Mouse (Mus musculus): ENCODE measurements around the gene Rapgef4. TPM values are rescaled to one million over a fixed set of nuclear protein-coding genes. Genes with fewer than 3 reads are reported as not detected.

Rapgef4 gene
- polyA plus RNA-seq, 1 experiment from 2014 or later, result 3.6 TPM

- H3K4me3 ChIP-seq (ENCODE audit: low read depth, low read length), result no peak overlapping the region
- ATAC-seq (replicated peaks; ENCODE audit: low FRiP score, low TSS enrichment, low read depth), result no peak
- H3K9me3 ChIP-seq (ENCODE audit: control insufficient read depth, low read length), result no peaks in the 10 kb centered on the region
- 40% methylated on average over 4 of the region's 4 CpGs for WGBS
- H3K9ac ChIP-seq (ENCODE audit: low read length), result no peak overlapping the region
- no peaks in the 10 kb centered on the region for H3K27me3 ChIP-seq (replicated peaks; ENCODE audit: control insufficient read depth, insufficient read depth, low read length)
- no peaks in the 10 kb centered on the region for H3K36me3 ChIP-seq (ENCODE audit: control insufficient read depth, insufficient read depth, low read length)
- peaks cover 21% of the 10 kb centered on the region; the same call in 1 of the 2 replicates for H3K4me1 ChIP-seq (replicated peaks; ENCODE audit: control insufficient read depth, insufficient read depth, low read length)
- peak overlapping the region; percentile 70 for H3K27ac ChIP-seq (ENCODE audit: low read depth)
- no peak overlapping the region for H3K4me2 ChIP-seq (ENCODE audit: low read length)
- no peak for DNase-seq (ENCODE audit: low spot score)
Measured at GRCm38 (mm10) chr2:72114148-72114559, 133.1 kb downstream of the Rapgef4 start.

DNA sequence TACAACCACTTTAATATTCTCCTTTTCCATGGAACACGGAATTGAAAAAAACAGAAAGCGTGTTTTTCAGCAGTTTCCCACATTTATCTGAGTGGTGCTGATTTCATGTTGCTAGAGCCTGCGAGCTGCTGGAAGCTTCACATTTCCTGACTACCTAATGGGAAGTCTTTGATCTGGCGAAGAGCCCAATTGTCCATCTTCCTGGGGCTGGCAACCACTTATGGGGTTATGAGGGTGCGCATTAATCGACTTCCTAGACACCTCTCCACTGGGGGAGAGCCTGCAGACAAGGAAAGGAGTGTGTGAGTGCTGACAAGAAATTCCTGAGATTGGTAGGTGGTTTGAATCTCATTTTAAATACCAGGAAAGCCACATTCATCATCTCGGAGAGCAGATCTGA is 135.1 kb downstream of the Rapgef4 start:
- Histone ChIP-seq H3K4me3 (ENCODE audit: low read depth, low read length) (no peak overlapping the region), H3K27me3 (replicated peaks; ENCODE audit: control insufficient read depth, insufficient read depth, low read length) (no peaks in the 10 kb centered on the region), H3K27ac (ENCODE audit: low read depth) (no peak overlapping the region), H3K4me2 (ENCODE audit: low read length) (no peak overlapping the region), H3K36me3 (ENCODE audit: control insufficient read depth, insufficient read depth, low read length) (no peaks in the 10 kb centered on the region), H3K9me3 (ENCODE audit: control insufficient read depth, low read length) (no peaks in the 10 kb centered on the region), H3K4me1 (replicated peaks; ENCODE audit: control insufficient read depth, insufficient read depth, low read length) (peaks cover 21% of the 10 kb centered on the region; the same call in 1 of the 2 replicates), H3K9ac (ENCODE audit: low read length) (no peak overlapping the region)
- ATAC-seq (replicated peaks; ENCODE audit: low FRiP score, low TSS enrichment, low read depth) (no peak), DNase-seq (ENCODE audit: low spot score) (no peak)
- 56% methylated on average over 7 of the region's 7 CpGs for WGBS

GRCm38 (mm10) chr2:72116698-72117097 is 135.7 kb downstream of the Rapgef4 start:
- Histone ChIP-seq H3K9ac (ENCODE audit: low read length) (no peak overlapping the region), H3K27ac (ENCODE audit: low read depth) (no peak overlapping the region), H3K27me3 (replicated peaks; ENCODE audit: control insufficient read depth, insufficient read depth, low read length) (no peaks in the 10 kb centered on the region), H3K4me1 (replicated peaks; ENCODE audit: control insufficient read depth, insufficient read depth, low read length) (peaks cover 21% of the 10 kb centered on the region; the same call in 1 of the 2 replicates), H3K4me2 (ENCODE audit: low read length) (no peak overlapping the region), H3K4me3 (ENCODE audit: low read depth, low read length) (no peak overlapping the region), H3K9me3 (ENCODE audit: control insufficient read depth, low read length) (no peaks in the 10 kb centered on the region), H3K36me3 (ENCODE audit: control insufficient read depth, insufficient read depth, low read length) (no peaks in the 10 kb centered on the region)
- WGBS, result 44% methylated on average over 5 of the region's 5 CpGs
- DNase-seq (ENCODE audit: low spot score), result no peak
- no peak for ATAC-seq (replicated peaks; ENCODE audit: low FRiP score, low TSS enrichment, low read depth)

DNA sequence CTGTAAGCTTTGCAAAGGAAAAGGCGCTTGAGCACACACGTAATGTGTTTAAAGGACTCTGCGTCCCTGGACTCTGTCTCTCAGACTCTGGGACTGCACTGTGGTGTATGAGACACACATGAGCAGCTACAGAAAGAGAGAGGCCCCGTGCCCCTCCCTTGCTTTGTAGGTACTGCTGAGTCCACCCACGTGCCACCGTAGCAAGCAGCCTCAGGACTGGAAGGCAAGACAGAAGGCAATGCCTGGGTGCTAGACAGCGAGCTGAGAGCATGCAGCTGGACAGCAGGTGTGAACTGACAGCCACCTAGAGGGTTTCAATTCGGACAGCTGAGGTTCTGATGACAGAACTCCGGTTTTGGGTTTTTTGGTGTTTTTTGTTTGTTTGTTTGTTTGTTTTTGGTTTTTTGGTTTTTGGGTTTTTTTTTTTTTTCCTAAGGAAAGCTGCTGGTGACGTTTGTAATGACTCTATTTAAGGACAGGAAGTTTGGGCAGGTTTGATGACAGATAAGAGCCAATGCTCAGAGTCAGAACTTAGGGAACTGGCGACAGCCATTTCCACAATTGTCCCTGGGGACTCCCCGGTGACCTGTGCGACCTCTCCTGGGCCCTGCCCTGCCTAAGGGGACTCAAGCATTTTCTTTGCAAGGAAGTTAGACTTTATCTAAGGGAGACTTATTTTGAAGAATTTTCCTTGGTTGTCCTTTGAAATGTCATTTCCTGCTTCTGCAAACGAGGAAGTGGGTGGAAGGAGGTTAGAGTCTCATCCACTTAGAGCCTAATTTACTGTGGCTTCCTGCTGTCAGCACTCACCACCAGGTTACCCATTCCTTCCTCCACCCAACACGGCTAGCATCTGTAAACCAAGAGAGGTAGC is 136.3 kb downstream of the Rapgef4 start:
- peaks cover 21% of the 10 kb centered on the region; the same call in 1 of the 2 replicates for H3K4me1 ChIP-seq (replicated peaks; ENCODE audit: control insufficient read depth, insufficient read depth, low read length)

DNA sequence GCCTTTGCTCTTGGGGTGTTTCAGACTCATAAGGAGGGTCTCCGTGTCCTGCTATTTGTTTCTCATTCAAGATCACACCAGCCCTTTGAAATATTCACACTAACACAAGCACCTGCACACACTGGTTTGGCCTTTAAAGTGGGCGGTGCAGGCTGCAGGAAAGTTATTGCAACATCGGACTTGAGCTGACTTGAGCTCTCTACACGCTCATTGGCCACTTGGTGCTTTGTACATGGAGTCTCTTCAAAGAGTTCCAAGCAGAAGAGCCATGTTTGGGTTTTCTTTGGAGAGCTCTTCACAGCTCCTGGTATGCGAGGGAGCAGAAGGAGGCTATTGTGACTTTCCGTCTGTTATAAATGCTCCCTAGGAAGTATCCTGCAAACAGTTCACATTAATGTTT is 139.2 kb downstream of the Rapgef4 start:
- Histone ChIP-seq H3K9ac (ENCODE audit: low read length) (no peak overlapping the region), H3K4me1 (replicated peaks; ENCODE audit: control insufficient read depth, insufficient read depth, low read length) (0 out of 2 replicates have a peak, but pooled peaks cover 9% of the 10 kb centered on the region), H3K36me3 (ENCODE audit: control insufficient read depth, insufficient read depth, low read length) (no peaks in the 10 kb centered on the region), H3K27me3 (replicated peaks; ENCODE audit: control insufficient read depth, insufficient read depth, low read length) (no peaks in the 10 kb centered on the region), H3K27ac (ENCODE audit: low read depth) (no peak overlapping the region), H3K4me3 (ENCODE audit: low read depth, low read length) (no peak overlapping the region), H3K9me3 (ENCODE audit: control insufficient read depth, low read length) (no peaks in the 10 kb centered on the region), H3K4me2 (ENCODE audit: low read length) (no peak overlapping the region)
- WGBS, result 69% methylated on average over 6 of the region's 6 CpGs
- ATAC-seq (replicated peaks; ENCODE audit: low FRiP score, low TSS enrichment, low read depth) (no peak), DNase-seq (ENCODE audit: low spot score) (no peak)

More for the DNA sequence above, 136.3 kb downstream of the Rapgef4 start:
- ATAC-seq (replicated peaks; ENCODE audit: low FRiP score, low TSS enrichment, low read depth) (no peak), DNase-seq (ENCODE audit: low spot score) (no peak)
- H3K36me3 ChIP-seq (ENCODE audit: control insufficient read depth, insufficient read depth, low read length), result no peaks in the 10 kb centered on the region
- no peak overlapping the region for H3K9ac ChIP-seq (ENCODE audit: low read length)
- no peak overlapping the region for H3K4me3 ChIP-seq (ENCODE audit: low read depth, low read length)
- no peak overlapping the region for H3K4me2 ChIP-seq (ENCODE audit: low read length)
- no peaks in the 10 kb centered on the region for H3K27me3 ChIP-seq (replicated peaks; ENCODE audit: control insufficient read depth, insufficient read depth, low read length)
- H3K27ac ChIP-seq (ENCODE audit: low read depth), result no peak overlapping the region
- no peaks in the 10 kb centered on the region for H3K9me3 ChIP-seq (ENCODE audit: control insufficient read depth, low read length)
- WGBS, result 48% methylated on average over 15 of the region's 15 CpGs

- Histone ChIP-seq H3K4me2 (ENCODE audit: low read length) (no peak overlapping the region), H3K4me3 (ENCODE audit: low read depth, low read length) (no peak overlapping the region), H3K27ac (ENCODE audit: low read depth) (no peak overlapping the region), H3K9ac (ENCODE audit: low read length) (no peak overlapping the region), H3K9me3 (ENCODE audit: control insufficient read depth, low read length) (no peaks in the 10 kb centered on the region), H3K27me3 (replicated peaks; ENCODE audit: control insufficient read depth, insufficient read depth, low read length) (no peaks in the 10 kb centered on the region), H3K4me1 (replicated peaks; ENCODE audit: control insufficient read depth, insufficient read depth, low read length) (no peaks in the 10 kb centered on the region), H3K36me3 (ENCODE audit: control insufficient read depth, insufficient read depth, low read length) (no peaks in the 10 kb centered on the region)
- 83% methylated on average over 14 of the region's 14 CpGs for WGBS
- ATAC-seq (replicated peaks; ENCODE audit: low FRiP score, low TSS enrichment, low read depth) (no peak), DNase-seq (ENCODE audit: low spot score) (no peak)
Measured at GRCm38 (mm10) chr2:72122410-72123223, 141.6 kb downstream of the Rapgef4 start.

GRCm38 (mm10) chr2:72123851-72124250 is 142.8 kb downstream of the Rapgef4 start:
- 76% methylated on average over 5 of the region's 5 CpGs for WGBS
- ATAC-seq (replicated peaks; ENCODE audit: low FRiP score, low TSS enrichment, low read depth) (no peak), DNase-seq (ENCODE audit: low spot score) (no peak)
- Histone ChIP-seq H3K27ac (ENCODE audit: low read depth) (no peak overlapping the region), H3K9ac (ENCODE audit: low read length) (no peak overlapping the region), H3K27me3 (replicated peaks; ENCODE audit: control insufficient read depth, insufficient read depth, low read length) (no peaks in the 10 kb centered on the region), H3K9me3 (ENCODE audit: control insufficient read depth, low read length) (no peaks in the 10 kb centered on the region), H3K4me3 (ENCODE audit: low read depth, low read length) (no peak overlapping the region), H3K4me2 (ENCODE audit: low read length) (no peak overlapping the region), H3K36me3 (ENCODE audit: control insufficient read depth, insufficient read depth, low read length) (no peaks in the 10 kb centered on the region), H3K4me1 (replicated peaks; ENCODE audit: control insufficient read depth, insufficient read depth, low read length) (no peaks in the 10 kb centered on the region)

GRCm38 (mm10) chr2:72125786-72126185 is 144.7 kb downstream of the Rapgef4 start:
- Histone ChIP-seq H3K4me3 (ENCODE audit: low read depth, low read length) (no peak overlapping the region), H3K4me2 (ENCODE audit: low read length) (no peak overlapping the region), H3K9me3 (ENCODE audit: control insufficient read depth, low read length) (no peaks in the 10 kb centered on the region), H3K9ac (ENCODE audit: low read length) (no peak overlapping the region), H3K27ac (ENCODE audit: low read depth) (no peak overlapping the region), H3K4me1 (replicated peaks; ENCODE audit: control insufficient read depth, insufficient read depth, low read length) (no peaks in the 10 kb centered on the region), H3K36me3 (ENCODE audit: control insufficient read depth, insufficient read depth, low read length) (no peaks in the 10 kb centered on the region), H3K27me3 (replicated peaks; ENCODE audit: control insufficient read depth, insufficient read depth, low read length) (no peaks in the 10 kb centered on the region)
- ATAC-seq (replicated peaks; ENCODE audit: low FRiP score, low TSS enrichment, low read depth), result no peak
- no peak for DNase-seq (ENCODE audit: low spot score)
- 72% methylated on average over 3 of the region's 3 CpGs for WGBS
